Mouse (Mus musculus) stomach, embryonic 16.5 days (tissue): ENCODE measurements at regions not wholly inside any gene's neighbourhood (a gene's known extent, or its start where the extent isn't known, plus 50 kb on each side); places are given as distances from the start of the nearest gene placed in this dataset.
A peak's percentile ranks its signal among the peaks of the same experiment; 100 is the strongest.

ENCODE experiments used
- ATAC-seq: fragments of 200-750 bp; cut with Nextera tagmentation; 2 replicates; pipeline ENCODE4 v1.8.0; 2017; ENCODE audit warnings: moderate number of reproducible peaks, moderate TSS enrichment; ENCODE audit not compliant: insufficient read depth, low FRiP score
- H3K27ac ChIP-seq: fragments of 300-500 bp; sonication (generic); 2 replicates; pipeline ENCODE4 v1.5.1; 2014; ENCODE audit warnings: low read length
- H3K27me3 ChIP-seq: fragments of 300-500 bp; sonication (generic); 2 replicates; pipeline ENCODE4 v1.6.1; 2014; ENCODE audit warnings: low read length, control low read depth, mixed read lengths; ENCODE audit not compliant: control insufficient read depth, insufficient read depth
- H3K36me3 ChIP-seq: fragments of 300-500 bp; sonication (generic); 2 replicates; pipeline ENCODE4 v1.6.1; 2014; ENCODE audit warnings: low read length; ENCODE audit not compliant: control insufficient read depth, insufficient read depth
- H3K4me1 ChIP-seq: fragments of 300-500 bp; sonication (generic); 2 replicates; pipeline ENCODE4 v1.6.1; 2014; ENCODE audit warnings: low read length, control low read depth, mixed read lengths; ENCODE audit not compliant: control insufficient read depth, insufficient read depth
- H3K4me2 ChIP-seq: fragments of 300-500 bp; sonication (generic); 2 replicates; pipeline ENCODE4 v1.6.1; 2014; ENCODE audit warnings: low read depth, low read length, mixed read lengths
- H3K4me3 ChIP-seq: fragments of 300-500 bp; sonication (generic); replicated peaks from 2 replicates; pipeline ENCODE4 v1.5.1; 2014; ENCODE audit warnings: mild to moderate bottlenecking, low read length
- H3K9ac ChIP-seq: fragments of 300-500 bp; sonication (generic); 2 replicates; pipeline ENCODE4 v1.6.1; 2014; ENCODE audit warnings: low read length
- H3K9me3 ChIP-seq: fragments of 300-500 bp; sonication (generic); replicated peaks from 2 replicates; pipeline ENCODE4 v1.6.1; 2016; ENCODE audit warnings: low read length, control low read depth; ENCODE audit not compliant: control insufficient read depth
- WGBS: fragments of 180-500 bp; shearing (Covaris S2); extraction: QIAGEN DNeasy Blood & Tissue Kit; methylation state at CpG from one replicate; pipeline ENCODE4 v1.1.7; 2014; 5-methylcytosine and 5-hydroxymethylcytosine counted together

DNA sequence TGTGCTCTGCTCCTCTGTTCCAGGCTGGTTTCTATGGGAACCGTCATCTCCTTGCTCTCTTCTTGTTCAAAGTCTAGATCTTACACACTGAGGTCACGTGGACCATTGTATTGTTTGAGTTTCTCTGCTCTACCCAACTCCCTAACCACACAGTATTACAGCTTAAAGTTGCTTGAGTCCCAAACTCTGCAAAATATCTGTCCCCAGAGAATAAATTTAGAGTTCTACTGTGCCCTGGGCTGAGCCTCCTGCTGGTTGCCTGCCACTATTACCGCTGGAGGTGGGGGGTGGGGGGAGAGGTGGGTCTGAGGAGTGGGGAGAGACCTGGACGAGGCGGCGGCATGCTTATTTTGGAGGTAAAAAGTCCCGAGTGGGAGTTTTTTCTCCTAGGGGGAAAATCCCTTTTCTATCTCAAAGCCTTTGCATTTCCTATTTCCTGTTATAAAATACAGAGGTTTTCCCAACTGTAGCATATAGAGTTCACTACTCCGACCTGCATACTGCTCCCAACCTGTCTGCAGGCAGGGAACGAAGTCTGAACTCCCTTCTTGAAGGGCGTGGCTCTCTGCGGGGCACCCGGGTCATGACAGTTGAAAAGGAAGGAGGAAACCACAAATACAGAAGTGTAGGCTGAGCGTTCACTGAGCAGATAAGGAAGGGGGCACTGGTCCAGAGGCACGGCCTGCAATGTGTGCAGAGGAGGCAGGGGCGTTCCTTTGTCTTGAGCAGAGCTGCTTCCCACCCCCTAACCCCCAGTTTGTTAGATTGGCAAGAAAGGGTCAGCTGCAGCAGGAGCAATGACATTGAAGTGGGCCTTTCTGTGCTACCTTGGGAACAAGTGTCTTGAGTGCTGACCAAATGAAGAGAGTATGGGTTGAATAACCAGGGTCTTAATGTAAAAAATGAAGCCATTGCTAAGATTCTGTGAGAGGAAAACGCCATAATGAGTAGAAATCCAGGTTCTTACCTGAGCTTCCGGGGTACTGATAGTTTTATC lies 188.7 kb downstream of the Akap7 start:
- Histone ChIP-seq H3K4me1 (no peaks in the 10 kb centered on the region), H3K27ac (peak overlapping the region; percentile 74; the same call in 1 of the 2 replicates), H3K27me3 (no peaks in the 10 kb centered on the region), H3K9me3 (no peaks in the 10 kb centered on the region), H3K36me3 (no peaks in the 10 kb centered on the region), H3K4me2 (peak overlapping the region; percentile 34; the same call in 1 of the 2 replicates), H3K4me3 (no peak overlapping the region), H3K9ac (no peak overlapping the region)
- peak; percentile 89; the same call in 1 of the 2 replicates for ATAC-seq
- WGBS: 39% methylated on average over 17 of the region's 17 CpGs

- no peak for ATAC-seq
- Histone ChIP-seq H3K27ac (no peak overlapping the region), H3K36me3 (no peaks in the 10 kb centered on the region), H3K4me1 (no peaks in the 10 kb centered on the region), H3K9me3 (no peaks in the 10 kb centered on the region), H3K4me3 (no peak overlapping the region), H3K4me2 (no peak overlapping the region), H3K27me3 (no peaks in the 10 kb centered on the region), H3K9ac (no peak overlapping the region)
- WGBS: 87% methylated on average over 4 of the region's 4 CpGs
Observed at GRCm38 (mm10) chr10:25114316-25114715, 187.0 kb upstream of the Arg1 start.

GRCm38 (mm10) chr10:25112449-25113171 lies 185.3 kb upstream of the Arg1 start:
- H3K4me2 ChIP-seq: no peak overlapping the region
- no peak overlapping the region for H3K4me3 ChIP-seq
- H3K27me3 ChIP-seq: no peaks in the 10 kb centered on the region
- no peak overlapping the region for H3K27ac ChIP-seq
- no peaks in the 10 kb centered on the region for H3K36me3 ChIP-seq
- H3K4me1 ChIP-seq: no peaks in the 10 kb centered on the region
- H3K9ac ChIP-seq: no peak overlapping the region
- ATAC-seq: no peak
- no peaks in the 10 kb centered on the region for H3K9me3 ChIP-seq
- WGBS: 57% methylated on average over 12 of the region's 12 CpGs

GRCm38 (mm10) chr10:25111636-25112422 lies 184.5 kb upstream of the Arg1 start:
- Histone ChIP-seq H3K27me3 (no peaks in the 10 kb centered on the region), H3K27ac (no peak overlapping the region), H3K9me3 (no peaks in the 10 kb centered on the region), H3K4me2 (no peak overlapping the region), H3K9ac (no peak overlapping the region), H3K36me3 (no peaks in the 10 kb centered on the region), H3K4me3 (no peak overlapping the region), H3K4me1 (no peaks in the 10 kb centered on the region)
- WGBS: 17% methylated on average over 11 of the region's 11 CpGs
- ATAC-seq: no peak

DNA sequence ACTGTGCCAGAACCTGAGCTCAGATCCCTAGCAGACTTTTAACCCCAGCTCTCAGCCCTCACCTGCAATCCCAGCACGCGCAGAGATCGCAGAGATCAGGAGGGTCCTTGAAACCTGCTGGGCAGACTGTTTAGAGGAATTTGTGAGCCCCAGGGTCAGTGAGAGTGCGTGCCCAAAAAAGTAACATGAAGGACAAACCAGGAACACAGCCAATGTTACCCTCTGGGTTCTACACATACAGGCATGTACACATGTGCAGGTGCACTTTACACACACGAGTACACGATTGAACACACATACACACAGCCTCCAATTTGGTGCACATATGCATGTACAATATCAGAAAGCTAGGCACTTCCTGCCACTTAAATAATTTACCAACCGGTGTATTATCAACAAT lies 183.9 kb upstream of the Arg1 start:
- no peak overlapping the region for H3K4me3 ChIP-seq
- ATAC-seq: no peak
- WGBS: 54% methylated on average over 7 of the region's 7 CpGs
- no peaks in the 10 kb centered on the region for H3K4me1 ChIP-seq
- H3K27ac ChIP-seq: no peak overlapping the region
- H3K4me2 ChIP-seq: no peak overlapping the region
- H3K9me3 ChIP-seq: no peaks in the 10 kb centered on the region
- no peak overlapping the region for H3K9ac ChIP-seq
- no peaks in the 10 kb centered on the region for H3K27me3 ChIP-seq
- H3K36me3 ChIP-seq: no peaks in the 10 kb centered on the region

DNA sequence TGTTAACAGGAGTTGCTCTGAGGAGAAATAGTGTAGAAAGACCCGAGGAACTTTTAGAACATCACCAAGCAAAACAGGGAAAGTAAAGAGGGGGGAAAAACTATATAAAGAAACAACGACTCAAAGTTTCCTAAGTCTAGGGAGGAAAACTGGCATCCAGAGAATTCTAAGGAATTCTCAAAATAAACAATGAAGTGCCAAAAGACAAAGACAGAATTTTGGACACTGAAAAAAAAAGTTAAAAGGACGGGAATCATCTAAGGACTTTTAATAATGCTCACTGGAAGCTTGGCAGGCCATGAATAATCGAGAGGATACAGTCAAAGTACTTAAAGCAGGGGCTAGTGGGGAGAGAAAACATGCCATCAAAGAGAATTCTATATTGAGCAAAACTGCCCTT lies 170.8 kb upstream of the Arg1 start:
- Histone ChIP-seq H3K4me1 (no peaks in the 10 kb centered on the region), H3K4me3 (no peak overlapping the region), H3K9ac (no peak overlapping the region), H3K27ac (no peak overlapping the region), H3K36me3 (no peaks in the 10 kb centered on the region), H3K9me3 (no peaks in the 10 kb centered on the region), H3K27me3 (no peaks in the 10 kb centered on the region), H3K4me2 (no peak overlapping the region)
- 56% methylated on average over 4 of the region's 4 CpGs for WGBS
- no peak for ATAC-seq

DNA sequence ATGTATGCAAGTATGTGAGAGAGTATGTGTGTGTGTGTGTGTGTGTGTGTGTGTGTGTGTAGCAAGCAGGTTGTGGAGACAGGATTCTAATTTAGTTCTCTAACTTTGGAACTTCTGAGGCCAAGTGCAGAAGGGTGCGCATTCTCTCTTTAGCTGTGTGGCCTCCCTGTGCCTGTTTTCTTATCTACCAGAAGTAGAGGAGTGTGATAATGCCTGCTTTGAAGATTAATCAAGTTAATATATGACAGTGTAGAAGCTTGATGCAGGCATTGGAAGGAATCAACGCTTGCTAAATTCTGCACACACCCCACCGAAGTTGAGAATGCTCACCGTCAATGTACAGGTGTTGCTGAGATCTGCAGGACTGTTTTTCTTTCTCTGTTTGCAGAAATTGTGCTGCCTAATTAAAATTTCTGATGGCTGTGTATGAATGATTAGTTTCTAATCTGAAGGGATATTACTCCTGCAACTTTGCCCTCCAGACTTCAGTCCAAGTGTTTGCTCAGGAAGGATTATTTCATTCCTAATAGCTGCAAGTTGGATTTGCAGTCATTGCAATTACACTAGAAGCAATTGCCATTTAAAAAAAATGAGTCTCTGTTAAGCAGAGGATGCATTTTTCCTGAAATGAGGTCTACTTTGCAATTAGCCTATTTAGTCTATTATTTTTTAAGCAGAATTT lies 162.6 kb upstream of the Arg1 start:
- WGBS: 52% methylated on average over 4 of the region's 4 CpGs
- Histone ChIP-seq H3K36me3 (no peaks in the 10 kb centered on the region), H3K4me1 (no peaks in the 10 kb centered on the region), H3K27ac (no peak overlapping the region), H3K27me3 (no peaks in the 10 kb centered on the region), H3K4me2 (no peak overlapping the region), H3K9me3 (no peaks in the 10 kb centered on the region), H3K9ac (no peak overlapping the region), H3K4me3 (no peak overlapping the region)
- ATAC-seq: no peak

GRCm38 (mm10) chr10:25086745-25087144 lies 159.5 kb upstream of the Arg1 start:
- H3K27ac ChIP-seq: no peak overlapping the region
- no peaks in the 10 kb centered on the region for H3K9me3 ChIP-seq
- H3K4me1 ChIP-seq: no peaks in the 10 kb centered on the region
- H3K4me2 ChIP-seq: no peak overlapping the region
- 95% methylated on average over 17 of the region's 17 CpGs for WGBS
- H3K27me3 ChIP-seq: no peaks in the 10 kb centered on the region
- peak; percentile 39 for ATAC-seq
- no peak overlapping the region for H3K4me3 ChIP-seq
- H3K9ac ChIP-seq: no peak overlapping the region
- no peaks in the 10 kb centered on the region for H3K36me3 ChIP-seq
